Comparison of ENCODE assay signal across 21 mouse cellular contexts in the genomic region with DNA sequence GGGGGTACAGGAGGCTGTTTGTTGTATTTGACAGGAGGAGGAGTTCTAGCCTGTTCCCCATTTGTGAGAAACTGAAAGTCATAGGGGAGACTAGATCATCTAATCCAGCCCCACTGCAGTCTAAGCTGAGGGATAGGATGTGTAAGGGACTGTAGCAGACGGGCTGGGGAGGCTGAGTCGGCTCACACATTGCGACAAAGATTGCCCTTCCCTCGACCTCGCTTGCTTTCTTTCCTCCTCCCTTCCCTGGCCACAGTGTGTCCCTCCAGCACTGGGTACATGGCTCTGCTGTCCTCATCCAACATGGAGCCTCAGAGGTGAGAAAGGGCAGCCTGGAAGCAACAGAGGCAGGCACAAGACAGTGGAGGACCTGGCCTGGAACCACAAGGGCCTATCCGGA. TPM values are rescaled to one million over a fixed set of nuclear protein-coding genes. Genes with fewer than 3 reads are reported as not detected.
"Had no signal": no experiment of that assay in that cellular context is flagged by ENCODE, and none has a peak within 500 bp of the region (broad histone marks: within the 10 kb centered on the region; RNA-seq: fewer than 3 reads in every experiment).

No protein-coding gene starts in this region.

- H3K4me3 ChIP-seq: limb, embryonic 10.5 days; limb, embryonic 13.5 days; midbrain, embryonic 10.5 days; midbrain, embryonic 13.5 days had no signal

- ATAC-seq: midbrain, embryonic 13.5 days; midbrain, embryonic 16.5 days had no signal

- H3K9ac ChIP-seq: limb, embryonic 13.5 days; liver, embryonic 14.5 days; midbrain, embryonic 13.5 days had no signal

- DNase-seq: kidney, adult 18-20 months; kidney, postnatal 14 days; kidney, postnatal 4 days; lung, adult 2 months; lung, postnatal 14 days; lung, postnatal 4 days; right cerebral cortex, adult 18-20 months; right cerebral cortex, postnatal 14 days; right cerebral cortex, postnatal 4 days; thymus, adult 2 months; thymus, postnatal 14 days; thymus, postnatal 4 days had no signal

- H3K9me3 ChIP-seq: limb, embryonic 10.5 days; midbrain, embryonic 10.5 days; midbrain, embryonic 13.5 days had no signal

- H3K4me2 ChIP-seq: limb, embryonic 13.5 days; midbrain, embryonic 13.5 days had no signal

- H3K27ac ChIP-seq: limb, embryonic 10.5 days; limb, embryonic 13.5 days; liver, embryonic 14.5 days; midbrain, embryonic 10.5 days; midbrain, embryonic 13.5 days; stomach, postnatal 0 days had no signal

RNA-seq across cellular contexts. Expression of a gene that starts 25.7 kb away (rescaled TPM):
- total RNA-seq: left cerebral cortex, postnatal 14 days had no signal
- polyA plus RNA-seq: limb, embryonic 10.5 days; midbrain, embryonic 10.5 days; midbrain, embryonic 16.5 days had no signal

RNA-seq across cellular contexts. Expression of a gene that starts 42.5 kb away (rescaled TPM):
- total RNA-seq: monocyte, adult 5-6 weeks had no signal
